Mouse (Mus musculus) CD8-positive naive resting alpha-beta T cell, adult 2 months (primary cell): ENCODE data around the gene Gfod1.

ENCODE experiments used
- DNase-seq, 2 experiments: peaks; one replicate each; pipeline ENCODE4 v3.0.0; 2022; ENCODE audit warnings: low read depth in 2 of 2, low spot score in 2 of 2

Gfod1 gene

DNA sequence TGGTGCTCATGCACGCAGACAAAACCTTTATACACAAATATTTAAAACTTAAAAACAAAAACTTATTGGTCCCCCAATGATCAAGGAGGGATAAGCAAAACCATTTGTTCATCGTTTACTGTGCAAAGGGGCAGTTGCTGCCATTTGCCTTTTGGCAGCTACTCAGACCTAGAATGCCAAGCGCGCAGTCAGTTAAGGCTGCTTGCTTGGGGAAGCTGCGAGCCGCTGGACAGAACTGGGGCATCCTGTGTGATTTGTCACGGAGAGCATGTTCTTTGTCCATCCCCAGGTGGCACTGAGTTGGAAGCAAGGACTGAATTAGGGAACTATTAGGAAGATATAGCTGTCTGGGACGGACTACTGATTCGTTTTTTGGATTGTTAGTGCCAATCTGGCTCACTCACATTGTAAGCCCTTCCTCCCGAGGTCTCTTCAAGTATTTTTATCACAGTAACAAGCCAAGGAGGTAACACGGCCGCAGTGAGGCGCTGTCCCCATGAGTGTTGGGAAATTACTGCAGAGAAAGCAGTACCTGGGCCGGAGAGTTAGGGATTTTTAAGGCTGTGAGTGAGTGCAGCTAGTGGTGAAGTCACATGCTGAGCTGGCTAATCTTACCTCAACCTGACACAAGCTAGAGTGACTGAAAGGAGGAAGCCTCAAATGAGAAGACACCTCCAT, 131.8 kb downstream of the Gfod1 start:
- no peak for DNase-seq

DNA sequence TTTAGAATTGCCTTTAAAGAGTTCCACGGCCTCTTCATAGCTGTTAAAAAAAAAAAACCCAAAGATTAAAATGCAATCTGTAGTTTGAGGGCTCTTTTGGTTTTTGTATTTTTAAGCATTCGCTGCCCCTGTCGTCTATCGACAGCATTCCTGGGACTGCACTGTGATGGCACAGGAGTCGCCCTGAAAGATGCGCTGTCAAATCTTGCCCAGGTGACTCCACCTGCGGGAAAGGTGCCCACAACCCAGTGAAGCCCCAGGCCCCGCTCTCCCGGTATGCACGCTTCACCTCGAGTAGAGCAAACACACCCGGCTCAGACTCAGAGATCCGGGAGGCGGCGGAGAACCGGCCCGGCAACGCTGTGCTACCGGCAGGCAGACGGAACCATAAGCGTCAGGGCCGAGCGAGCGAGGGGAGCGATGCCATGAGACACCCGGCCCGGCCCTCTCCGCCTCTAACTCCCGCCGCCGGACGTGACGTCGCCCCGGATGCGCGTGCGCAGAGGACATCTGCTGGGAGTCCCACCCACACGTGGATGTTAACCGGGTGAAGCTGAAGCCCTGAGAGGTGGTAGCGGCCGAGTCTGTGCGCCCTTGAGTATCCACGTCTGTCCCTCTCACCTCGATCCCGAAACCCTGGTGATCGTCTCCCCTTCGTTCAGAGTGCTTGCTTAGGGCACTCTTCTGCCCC, 132.8 kb downstream of the Gfod1 start, which contains the start of gene Tbc1d7:
Gene Tbc1d7, minus strand, starts transcription at position 482 of the 691 bp plus-strand sequence.
- DNase-seq = peak; percentile 98

DNA sequence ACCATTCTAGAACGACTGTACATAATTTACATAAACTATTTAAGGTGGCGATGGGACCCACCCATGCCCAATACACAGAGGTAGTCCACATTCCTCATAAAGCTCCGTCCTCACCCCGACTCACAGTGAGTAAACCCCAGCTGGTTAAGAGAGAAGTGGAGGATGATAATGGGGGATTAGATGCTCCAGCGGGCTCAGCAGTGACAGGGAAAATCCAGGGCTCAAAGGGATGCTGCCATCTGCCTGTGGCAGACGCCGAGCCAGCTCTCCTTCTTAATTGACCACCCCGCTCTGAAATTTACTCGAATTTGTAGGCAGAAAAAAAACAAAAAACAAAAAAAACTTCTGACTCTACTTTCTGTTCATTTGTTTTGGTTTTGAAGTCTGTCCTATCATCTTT, 136.3 kb downstream of the Gfod1 start:
- no peak for DNase-seq

DNA sequence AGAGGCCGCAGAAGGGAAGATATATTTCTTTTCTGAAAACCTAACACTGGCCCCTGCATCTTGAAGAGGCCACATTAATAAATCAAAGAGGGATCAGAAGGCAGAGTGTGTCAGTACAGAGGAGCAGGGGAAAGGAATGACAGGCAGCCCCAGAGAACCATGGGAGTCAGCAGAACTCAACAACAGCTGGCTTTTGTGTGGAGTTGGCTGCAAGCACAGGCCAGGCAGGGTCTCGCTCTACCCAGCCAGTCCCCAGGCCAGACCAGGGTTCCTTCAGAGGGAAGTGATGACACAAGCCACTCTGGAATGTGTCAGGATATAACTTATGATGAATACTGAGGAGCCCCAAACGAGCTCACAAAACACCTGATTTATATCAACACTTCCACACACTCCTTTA, 144.5 kb downstream of the Gfod1 start:
- no peak for DNase-seq

DNA sequence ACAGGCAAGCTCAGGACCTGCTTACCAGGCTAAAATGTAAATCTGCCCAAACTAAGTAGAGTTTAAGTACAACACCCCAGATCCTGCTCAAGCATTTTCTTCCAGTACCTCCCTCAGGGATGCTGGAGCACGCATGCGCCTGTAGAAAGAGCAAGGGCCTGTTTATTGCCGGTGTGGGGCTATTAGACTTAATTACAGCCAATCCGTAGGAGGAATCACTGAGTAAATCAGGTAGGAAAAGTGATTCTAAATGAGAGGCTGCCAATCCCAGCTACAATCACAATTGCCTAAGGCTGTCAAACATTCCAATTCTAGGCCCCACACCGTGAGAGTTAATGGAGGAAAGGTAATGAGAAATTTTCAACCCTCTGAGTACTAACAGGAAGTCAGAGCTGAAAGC, 145.7 kb downstream of the Gfod1 start:
- DNase-seq = no peak

DNA sequence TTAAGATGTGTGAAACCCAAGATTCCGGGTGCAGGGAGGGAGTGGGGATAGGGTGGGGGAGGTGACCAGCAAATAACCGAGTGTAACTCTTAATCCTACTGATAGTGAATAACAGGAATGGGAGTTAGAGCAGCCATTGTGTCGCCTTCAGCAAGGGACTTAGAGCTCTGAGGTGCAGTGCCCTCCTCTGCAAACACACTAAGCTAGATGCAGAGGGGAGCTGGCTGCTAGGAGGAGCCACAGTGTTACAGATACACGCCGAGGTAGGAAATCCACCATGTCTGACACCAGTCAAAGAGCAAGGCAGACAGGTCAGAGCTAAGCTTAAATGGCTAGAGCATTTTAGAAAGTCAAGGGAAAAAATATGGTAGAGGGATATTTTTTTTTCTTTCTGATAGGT, 146.6 kb downstream of the Gfod1 start:
- no peak for DNase-seq

DNA sequence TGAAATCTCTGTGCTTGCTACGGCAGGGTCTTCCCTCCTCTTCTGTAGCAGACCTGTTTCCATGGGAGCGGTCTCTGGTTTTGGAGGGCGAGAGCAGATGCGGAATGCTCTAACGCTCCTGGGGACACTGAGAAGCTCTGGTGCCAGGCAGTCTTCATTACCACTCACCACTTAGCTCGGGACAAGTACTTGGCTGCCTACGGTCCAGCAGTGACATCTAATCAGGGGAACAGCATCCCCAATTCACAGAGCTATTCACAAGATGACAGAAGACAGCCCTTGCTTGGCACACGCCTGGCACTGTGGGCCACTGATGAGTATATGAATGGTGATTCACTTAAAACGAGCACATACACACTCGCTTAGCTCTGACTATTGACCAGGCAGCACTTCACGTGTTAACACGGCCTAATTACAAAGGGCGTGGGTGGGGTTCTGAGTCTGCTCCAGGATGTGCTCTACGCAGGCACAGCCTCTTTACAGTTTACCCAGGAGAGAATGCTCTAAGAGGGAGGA, 151.9 kb downstream of the Gfod1 start:
- no peak for DNase-seq

DNA sequence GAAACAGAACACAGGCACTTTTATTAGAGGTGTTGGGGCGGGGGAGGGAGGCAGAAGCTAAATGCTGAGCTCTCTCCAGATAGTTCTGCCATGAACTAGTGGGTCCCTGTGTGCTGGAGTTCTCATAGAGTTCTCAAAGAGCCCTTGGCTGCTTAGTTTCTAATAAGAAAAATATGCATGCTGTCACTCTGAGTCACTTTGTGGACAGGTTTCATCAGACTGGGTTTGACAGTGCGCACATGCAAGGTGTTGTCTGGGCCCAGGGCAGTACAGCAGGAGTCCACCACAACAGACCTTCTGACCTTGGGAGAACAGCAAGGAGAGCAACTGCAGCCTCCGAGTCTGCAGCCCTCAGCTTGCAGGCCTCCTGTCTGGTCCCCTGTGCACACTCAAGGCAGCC, 154.3 kb downstream of the Gfod1 start:
- no peak for DNase-seq

DNA sequence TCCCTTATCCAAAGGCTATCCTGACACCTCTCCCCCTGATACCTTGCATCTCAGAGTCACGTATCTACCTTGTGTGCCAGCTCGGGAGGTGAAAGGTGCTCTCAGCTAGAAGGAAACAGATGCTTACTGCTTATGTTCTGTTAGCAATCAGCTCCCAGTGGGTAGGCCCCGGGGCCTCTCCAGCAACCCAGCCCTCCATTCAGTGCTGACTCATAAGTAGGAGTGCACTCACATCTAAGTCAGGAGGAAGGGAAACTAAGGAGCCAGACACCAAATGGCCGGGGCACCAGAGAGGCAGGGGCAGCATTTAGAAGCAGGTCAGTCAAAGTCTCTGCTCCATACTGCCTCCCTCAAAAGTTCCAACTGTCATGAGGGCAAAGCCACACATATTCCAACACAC, 155.3 kb downstream of the Gfod1 start:
- no peak for DNase-seq

DNA sequence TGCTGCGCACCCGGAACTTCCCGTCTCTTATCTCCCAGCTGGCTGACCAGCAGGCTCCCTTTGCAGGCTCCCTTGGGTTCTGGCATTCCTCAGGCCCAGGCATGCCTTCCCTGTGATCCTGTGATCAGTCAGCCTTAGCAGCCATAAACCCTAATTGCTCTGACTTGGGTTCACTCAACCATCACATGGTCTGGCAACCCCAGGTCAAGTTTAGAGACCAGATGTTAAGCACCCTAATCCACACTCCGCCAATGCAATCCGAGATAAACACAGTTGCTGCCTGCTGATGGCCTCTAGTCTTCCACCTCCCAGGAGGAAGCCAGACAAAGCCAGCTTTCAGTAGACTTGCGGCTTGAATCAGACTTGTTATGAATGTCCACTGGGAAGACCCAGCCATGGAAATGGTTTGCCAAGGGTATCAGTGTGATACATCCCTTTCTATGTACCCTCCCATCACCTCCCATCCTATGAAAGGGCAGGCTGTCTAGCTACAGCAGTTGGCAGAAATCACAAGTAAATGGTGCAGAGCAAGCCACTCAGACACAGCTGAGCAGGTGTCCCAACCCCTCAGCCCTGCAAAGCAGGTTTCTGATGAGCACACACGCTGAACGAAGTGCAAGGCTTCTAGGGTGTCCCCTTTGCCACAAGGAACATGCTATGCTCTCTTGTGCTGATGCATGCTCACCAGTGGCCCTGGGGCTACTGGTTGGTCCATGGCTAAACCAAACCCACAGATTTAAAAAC, 157.3 kb downstream of the Gfod1 start:
- DNase-seq = no peak
